Mouse (Mus musculus): ENCODE data around the gene Fam227a. TPM values are rescaled to one million over a fixed set of nuclear protein-coding genes. Genes with fewer than 3 reads are reported as not detected.

Fam227a gene
- polyA plus RNA-seq, 1 experiment from 2014 or later, result 2.2 TPM

- WGBS, result 16% methylated on average over 24 of the region's 24 CpGs
- Histone ChIP-seq H3K9me3 (no peaks in the 10 kb centered on the region), H3K4me1 (replicated peaks) (peaks cover 75% of the 10 kb centered on the region), H3K4me3 (peak overlapping the region; percentile 97), H3K36me3 (peaks cover 15% of the 10 kb centered on the region), H3K27me3 (ENCODE audit: insufficient read depth, poor library complexity, severe bottlenecking) (no peaks in the 10 kb centered on the region), H3K27ac (peak overlapping the region; percentile 93)
- no peak for DNase-seq (ENCODE audit: low spot score)
Observed at GRCm38 (mm10) chr15:79689662-79690425, 31.1 kb upstream of the Fam227a start.

DNA sequence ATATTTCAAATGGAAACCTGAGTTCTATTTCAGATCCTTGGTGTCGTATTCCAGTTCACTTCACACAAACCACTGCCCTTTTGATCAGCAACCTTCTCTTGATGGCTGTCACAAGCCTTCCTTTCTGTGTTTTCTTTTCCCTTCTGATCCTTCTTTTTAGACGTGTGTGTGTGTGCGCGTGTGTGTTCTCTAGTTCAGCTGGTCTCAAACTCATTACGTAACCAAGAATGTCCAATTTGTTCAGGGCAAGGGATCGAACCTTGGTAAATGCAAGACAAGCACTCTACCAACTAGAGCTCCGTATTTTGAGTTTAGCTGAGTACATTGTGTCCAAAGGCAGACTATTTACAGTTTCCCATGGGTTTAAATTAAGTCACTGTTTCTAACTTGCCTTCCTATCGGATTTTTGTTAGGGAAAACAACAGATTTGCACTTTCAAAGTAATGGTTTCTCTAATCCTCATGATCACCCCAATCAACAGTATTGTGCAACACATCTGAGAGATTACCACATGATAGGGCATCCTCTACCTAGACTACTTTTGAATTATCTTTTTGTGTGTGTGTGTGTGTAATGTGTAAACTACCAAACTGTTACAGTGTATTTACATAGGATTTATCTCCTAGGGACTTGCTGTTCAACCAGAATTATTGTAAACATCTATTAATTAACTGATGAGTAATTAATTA is 29.7 kb upstream of the Fam227a start:
- H3K4me3 ChIP-seq, result peak overlapping the region; percentile 97
- peaks cover 84% of the 10 kb centered on the region for H3K4me1 ChIP-seq (replicated peaks)
- H3K9me3 ChIP-seq, result no peaks in the 10 kb centered on the region
- no peak for DNase-seq (ENCODE audit: low spot score)
- peak overlapping the region; percentile 96 for H3K27ac ChIP-seq
- WGBS, result 6% methylated on average over 8 of the region's 8 CpGs
- H3K27me3 ChIP-seq (ENCODE audit: insufficient read depth, poor library complexity, severe bottlenecking), result no peaks in the 10 kb centered on the region
- 0 out of 2 replicates have a peak, but pooled peaks cover 4% of the 10 kb centered on the region for H3K36me3 ChIP-seq

DNA sequence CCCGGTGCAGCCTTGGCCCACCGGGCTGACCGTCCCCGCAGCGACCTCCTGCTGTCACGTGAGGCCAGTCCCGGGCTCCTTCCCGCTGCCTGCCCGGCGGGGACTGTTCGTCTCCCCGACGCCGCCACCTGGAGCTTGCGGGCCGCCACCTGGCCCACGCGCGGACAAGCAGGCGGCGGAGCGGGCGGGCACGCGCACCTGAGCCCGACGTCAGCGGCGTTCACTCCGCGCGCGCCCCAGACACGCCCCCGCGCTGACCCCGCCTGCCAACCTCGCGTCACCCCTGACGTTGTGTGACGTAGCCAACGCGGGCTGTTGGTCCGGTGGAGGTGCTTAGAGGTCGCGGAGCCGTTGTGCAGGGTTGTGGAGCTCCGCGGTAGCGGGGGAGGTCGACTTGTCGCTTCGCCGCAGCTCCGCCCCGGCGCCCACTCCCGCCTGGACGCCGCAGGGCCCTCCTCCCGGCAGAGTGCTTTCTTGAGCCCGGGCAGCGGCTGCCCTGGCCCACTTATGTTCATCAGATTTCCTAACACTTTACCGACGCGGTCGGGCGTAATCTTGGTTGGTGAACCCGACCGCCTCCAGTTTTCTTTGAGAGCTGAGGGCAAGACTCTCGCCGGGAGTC is 29.0 kb upstream of the Fam227a start, which contains the start of gene Josd1:
TSS of gene Josd1 (minus strand) at position 274 of the 622 bp plus-strand sequence.
- Histone ChIP-seq H3K27me3 (ENCODE audit: insufficient read depth, poor library complexity, severe bottlenecking) (no peaks in the 10 kb centered on the region), H3K36me3 (0 out of 2 replicates have a peak, but pooled peaks cover 8% of the 10 kb centered on the region), H3K4me3 (peak within 1 kb of the TSS; percentile 97), H3K4me1 (replicated peaks) (peaks cover 84% of the 10 kb centered on the region), H3K27ac (peak within 1 kb of the TSS; percentile 96), H3K9me3 (no peaks in the 10 kb centered on the region)
- DNase-seq (ENCODE audit: low spot score), result peak; percentile 95
- WGBS, result under 1% methylated on average over 72 of the region's 72 CpGs

DNA sequence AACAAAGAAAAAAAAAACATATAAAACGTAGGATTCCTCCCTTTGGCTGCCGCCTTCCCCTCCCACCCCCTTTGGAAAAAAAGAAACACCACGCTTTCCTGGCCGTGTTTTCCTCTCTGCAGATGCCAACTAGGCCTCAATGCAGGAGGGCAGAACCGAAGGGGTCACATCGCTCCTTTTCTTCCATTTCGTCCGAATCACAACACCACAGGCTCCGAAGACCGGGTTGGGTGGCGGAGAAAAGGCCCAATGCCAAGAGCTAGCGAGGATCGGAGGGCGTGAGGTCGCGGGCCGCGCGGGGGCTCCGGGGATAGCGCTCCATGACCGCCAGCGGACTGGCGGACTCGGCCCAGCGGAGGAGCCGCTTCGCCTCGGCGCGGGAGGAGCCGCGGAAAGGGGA is 28.4 kb upstream of the Fam227a start:
- no peak for DNase-seq (ENCODE audit: low spot score)
- no peaks in the 10 kb centered on the region for H3K9me3 ChIP-seq
- H3K27me3 ChIP-seq (ENCODE audit: insufficient read depth, poor library complexity, severe bottlenecking), result no peaks in the 10 kb centered on the region
- peaks cover 82% of the 10 kb centered on the region for H3K4me1 ChIP-seq (replicated peaks)
- peak overlapping the region; percentile 96 for H3K27ac ChIP-seq
- 0 out of 2 replicates have a peak, but pooled peaks cover 8% of the 10 kb centered on the region for H3K36me3 ChIP-seq
- under 1% methylated on average over 33 of the region's 33 CpGs for WGBS
- H3K4me3 ChIP-seq, result peak overlapping the region; percentile 97

DNA sequence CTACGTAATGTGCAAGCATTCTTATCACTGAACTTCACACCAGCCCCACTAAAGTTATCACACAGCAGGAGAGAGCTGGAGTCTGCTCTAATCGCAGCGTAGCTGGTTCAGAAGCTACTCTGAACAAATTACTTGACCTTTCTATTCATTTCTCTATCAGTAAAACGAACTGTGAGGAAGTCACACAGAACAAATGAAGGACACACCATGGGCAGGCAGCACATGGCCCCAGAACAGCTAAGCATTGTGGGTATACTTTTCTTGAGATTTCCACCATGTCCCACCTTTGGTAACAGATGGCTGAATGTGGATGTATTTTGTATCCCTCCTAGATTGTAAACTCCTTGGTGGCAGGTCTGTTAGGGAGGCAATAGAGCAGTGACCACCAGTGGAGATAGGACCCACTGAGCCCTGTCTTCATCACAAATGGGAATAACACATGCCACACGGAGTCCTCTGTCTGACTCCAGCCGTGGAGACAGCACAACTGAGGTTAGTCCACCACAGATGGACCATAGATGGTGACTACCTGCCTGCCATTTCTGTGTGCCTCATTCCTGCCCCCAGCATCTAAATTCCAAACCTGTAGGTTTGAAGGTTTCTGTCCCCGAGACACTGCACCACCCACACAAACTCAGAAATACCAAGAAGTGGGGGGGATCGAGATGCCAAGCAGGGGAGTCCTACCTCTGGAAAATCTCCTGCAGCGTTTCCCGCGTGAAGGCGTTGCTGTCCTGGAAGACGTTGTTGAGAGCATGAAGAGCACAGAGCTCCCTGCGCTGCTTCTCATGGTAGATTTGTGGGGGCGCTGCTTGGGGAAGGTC is 27.5 kb upstream of the Fam227a start:
- Histone ChIP-seq H3K27ac (peak overlapping the region; percentile 56), H3K27me3 (ENCODE audit: insufficient read depth, poor library complexity, severe bottlenecking) (no peaks in the 10 kb centered on the region), H3K9me3 (no peaks in the 10 kb centered on the region), H3K4me1 (replicated peaks) (peaks cover 77% of the 10 kb centered on the region), H3K4me3 (peak overlapping the region; percentile 97), H3K36me3 (0 out of 2 replicates have a peak, but pooled peaks cover 8% of the 10 kb centered on the region)
- no peak for DNase-seq (ENCODE audit: low spot score)
- WGBS, result 21% methylated on average over 15 of the region's 15 CpGs

DNA sequence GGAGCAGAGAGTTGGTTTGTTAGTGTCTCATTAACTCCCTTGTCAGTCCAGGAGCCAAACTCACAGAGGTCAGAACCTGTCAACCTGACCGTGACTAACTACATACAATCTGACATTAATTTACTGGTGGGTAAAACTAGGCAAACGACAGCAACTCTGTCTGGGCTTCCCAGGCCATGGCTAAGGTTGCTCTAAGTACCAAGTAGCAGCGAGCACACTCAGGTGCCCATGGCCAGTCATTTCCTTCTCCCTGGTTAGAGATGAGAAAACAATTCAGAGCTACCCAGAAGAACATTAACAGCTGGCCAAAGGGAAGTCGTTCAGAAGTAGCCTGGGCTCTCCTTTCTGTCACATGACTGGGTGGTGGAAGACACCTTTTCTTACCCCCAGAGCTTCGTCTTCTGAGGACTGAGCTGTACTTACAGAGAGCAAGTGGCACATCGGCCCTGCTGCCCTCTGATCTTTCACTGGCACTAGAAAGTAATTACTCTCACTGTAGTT is 26.4 kb upstream of the Fam227a start:
- H3K27me3 ChIP-seq (ENCODE audit: insufficient read depth, poor library complexity, severe bottlenecking), result no peaks in the 10 kb centered on the region
- DNase-seq (ENCODE audit: low spot score), result no peak
- H3K9me3 ChIP-seq, result no peaks in the 10 kb centered on the region
- no peak overlapping the region for H3K27ac ChIP-seq
- peaks cover 73% of the 10 kb centered on the region for H3K4me1 ChIP-seq (replicated peaks)
- WGBS, result 57% methylated on average over 6 of the region's 6 CpGs
- H3K36me3 ChIP-seq, result 0 out of 2 replicates have a peak, but pooled peaks cover 8% of the 10 kb centered on the region
- H3K4me3 ChIP-seq, result peak overlapping the region; percentile 97

- H3K4me3 ChIP-seq, result peak overlapping the region; percentile 97
- H3K9me3 ChIP-seq, result no peaks in the 10 kb centered on the region
- H3K27me3 ChIP-seq (ENCODE audit: insufficient read depth, poor library complexity, severe bottlenecking), result no peaks in the 10 kb centered on the region
- 89% methylated on average over 6 of the region's 6 CpGs for WGBS
- peaks cover 67% of the 10 kb centered on the region for H3K4me1 ChIP-seq (replicated peaks)
- H3K27ac ChIP-seq, result no peak overlapping the region
- H3K36me3 ChIP-seq, result peaks cover 10% of the 10 kb centered on the region; the same call in 1 of the 2 replicates
- DNase-seq (ENCODE audit: low spot score), result no peak
Observed at GRCm38 (mm10) chr15:79684616-79685015, 25.9 kb upstream of the Fam227a start.

GRCm38 (mm10) chr15:79683707-79684465 is 25.1 kb upstream of the Fam227a start:
- WGBS, result 80% methylated on average over 19 of the region's 19 CpGs
- Histone ChIP-seq H3K4me1 (replicated peaks) (peaks cover 64% of the 10 kb centered on the region), H3K4me3 (peak overlapping the region; percentile 97; the same call in 1 of the 2 replicates), H3K27me3 (ENCODE audit: insufficient read depth, poor library complexity, severe bottlenecking) (no peaks in the 10 kb centered on the region), H3K9me3 (no peaks in the 10 kb centered on the region), H3K36me3 (peaks cover 14% of the 10 kb centered on the region), H3K27ac (no peak overlapping the region)
- no peak for DNase-seq (ENCODE audit: low spot score)

DNA sequence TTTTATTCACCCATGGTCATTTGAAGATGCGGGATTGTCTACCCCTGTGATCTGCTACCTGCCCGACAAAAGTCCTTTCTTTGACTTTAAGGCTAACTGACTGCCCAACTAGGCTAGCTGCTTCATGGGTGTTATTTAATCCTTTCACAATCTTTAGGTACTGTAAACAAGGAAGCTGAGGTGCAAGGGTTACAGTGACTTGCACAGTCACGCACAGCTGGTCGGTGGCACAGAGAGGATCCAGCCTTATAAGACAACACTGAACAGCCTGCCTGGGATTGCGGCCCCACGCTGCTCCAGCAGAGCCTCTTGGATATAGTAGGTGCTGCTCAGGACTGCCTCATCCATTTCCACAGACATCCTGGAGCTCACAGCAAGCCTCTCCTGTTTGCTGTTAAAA is 24.4 kb upstream of the Fam227a start:
- Histone ChIP-seq H3K27ac (no peak overlapping the region), H3K4me3 (no peak overlapping the region), H3K27me3 (ENCODE audit: insufficient read depth, poor library complexity, severe bottlenecking) (no peaks in the 10 kb centered on the region), H3K36me3 (peaks cover 17% of the 10 kb centered on the region), H3K4me1 (replicated peaks) (peaks cover 58% of the 10 kb centered on the region), H3K9me3 (no peaks in the 10 kb centered on the region)
- DNase-seq (ENCODE audit: low spot score), result no peak
- WGBS, result 89% methylated on average over 6 of the region's 6 CpGs

GRCm38 (mm10) chr15:79681973-79682372 is 23.2 kb upstream of the Fam227a start:
- Histone ChIP-seq H3K4me1 (replicated peaks) (peaks cover 46% of the 10 kb centered on the region), H3K27ac (no peak overlapping the region), H3K4me3 (no peak overlapping the region), H3K9me3 (no peaks in the 10 kb centered on the region), H3K36me3 (peaks cover 26% of the 10 kb centered on the region), H3K27me3 (ENCODE audit: insufficient read depth, poor library complexity, severe bottlenecking) (no peaks in the 10 kb centered on the region)
- WGBS, result 90% methylated on average over 4 of the region's 4 CpGs
- no peak for DNase-seq (ENCODE audit: low spot score)

DNA sequence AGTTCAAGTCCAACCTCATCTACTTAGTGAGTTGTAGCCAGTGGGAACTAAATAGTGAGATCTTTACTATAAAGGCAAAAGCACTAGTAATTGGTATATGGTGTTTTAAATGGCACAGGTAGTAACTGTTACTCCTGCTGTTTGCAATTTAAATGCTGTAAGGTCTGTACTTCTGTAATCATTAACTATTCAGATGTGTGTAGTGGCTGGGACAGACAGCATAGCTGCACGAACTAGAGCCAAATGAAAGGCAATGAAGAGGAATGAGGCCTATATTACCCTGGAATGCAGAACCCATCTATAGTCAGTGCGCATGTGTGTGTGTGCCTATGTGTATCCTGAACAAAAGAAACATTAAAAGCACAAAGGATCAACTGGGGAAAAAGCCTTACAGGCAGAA is 19.2 kb upstream of the Fam227a start:
- H3K4me3 ChIP-seq, result no peak overlapping the region
- no peaks in the 10 kb centered on the region for H3K27me3 ChIP-seq (ENCODE audit: insufficient read depth, poor library complexity, severe bottlenecking)
- peaks cover 9% of the 10 kb centered on the region for H3K4me1 ChIP-seq (replicated peaks)
- WGBS, result 95% methylated on average over 2 of the region's 2 CpGs
- H3K36me3 ChIP-seq, result peaks cover 58% of the 10 kb centered on the region
- no peak overlapping the region for H3K27ac ChIP-seq
- DNase-seq (ENCODE audit: low spot score), result no peak
- no peaks in the 10 kb centered on the region for H3K9me3 ChIP-seq

All from hindbrain, embryonic 10.5 days (tissue).